12 mouse cellular contexts compared by ENCODE assay signal in genomic region chr4:130715623-130716022, GRCm38 (mm10). TPM values are rescaled to one million over a fixed set of nuclear protein-coding genes. Genes with fewer than 3 reads are reported as not detected.
DNase-seq lines count a peak whose midpoint lies in the region; ATAC-seq and TF ChIP-seq lines count a peak whose summit lies in the region.
"Had no signal": no experiment of that assay in that cellular context is flagged by ENCODE, and none has a peak within 500 bp of the region (broad histone marks: within the 10 kb centered on the region; RNA-seq: fewer than 3 reads in every experiment).

No protein-coding gene starts in this region.

- H3K9ac ChIP-seq in heart, embryonic 13.5 days: no peak overlapping the region
- H3K9ac ChIP-seq in ES-Bruce4 (ENCODE audit: low read depth, poor library complexity, severe bottlenecking): no peak overlapping the region
- H3K9ac ChIP-seq in liver, embryonic 15.5 days: peak overlapping the region; percentile 59
- H3K9ac ChIP-seq: hindbrain, embryonic 15.5 days; neural tube, embryonic 13.5 days had no signal

- H3K27ac ChIP-seq in heart, embryonic 13.5 days (replicated peaks): peak overlapping the region; percentile 77
- peak overlapping the region; percentile 32; the same call in 1 of the 2 replicates for H3K27ac ChIP-seq in ES-Bruce4 (ENCODE audit: insufficient read depth, low read length)
- peak overlapping the region; percentile 96 for H3K27ac ChIP-seq in liver, embryonic 15.5 days (replicated peaks)
- H3K27ac ChIP-seq in embryonic facial prominence, embryonic 10.5 days (replicated peaks): no peak overlapping the region
- H3K27ac ChIP-seq: hindbrain, embryonic 15.5 days; neural tube, embryonic 13.5 days had no signal

- no peaks in the 10 kb centered on the region for H3K27me3 ChIP-seq in heart, embryonic 13.5 days (replicated peaks)
- no peaks in the 10 kb centered on the region for H3K27me3 ChIP-seq in ES-Bruce4 (ENCODE audit: control insufficient read depth, insufficient read depth, low read length, poor library complexity, severe bottlenecking)
- H3K27me3 ChIP-seq in liver, embryonic 15.5 days: no peaks in the 10 kb centered on the region
- no peaks in the 10 kb centered on the region for H3K27me3 ChIP-seq in embryonic facial prominence, embryonic 10.5 days (replicated peaks; ENCODE audit: low read depth, poor library complexity, severe bottlenecking)
- H3K27me3 ChIP-seq: hindbrain, embryonic 15.5 days; neural tube, embryonic 13.5 days had no signal

- 0 out of 2 replicates have a peak overlapping the region, but pooled peaks have one; percentile 12 for H3K4me3 ChIP-seq in heart, embryonic 13.5 days
- no peak overlapping the region for H3K4me3 ChIP-seq in ES-Bruce4 (ENCODE audit: low read depth, low read length)
- peak overlapping the region; percentile 25 for H3K4me3 ChIP-seq in liver, embryonic 15.5 days (replicated peaks)
- no peak overlapping the region for H3K4me3 ChIP-seq in embryonic facial prominence, embryonic 10.5 days
- H3K4me3 ChIP-seq: hindbrain, embryonic 15.5 days; neural tube, embryonic 13.5 days had no signal

- peaks cover 28% of the 10 kb centered on the region for H3K36me3 ChIP-seq in heart, embryonic 13.5 days
- H3K36me3 ChIP-seq in ES-Bruce4 (ENCODE audit: control insufficient read depth, insufficient read depth, low read length, poor library complexity, severe bottlenecking): peaks cover 46% of the 10 kb centered on the region
- H3K36me3 ChIP-seq in liver, embryonic 15.5 days (replicated peaks): peaks cover 28% of the 10 kb centered on the region
- peaks cover 40% of the 10 kb centered on the region for H3K36me3 ChIP-seq in embryonic facial prominence, embryonic 10.5 days (replicated peaks)

- ATAC-seq in heart, embryonic 13.5 days (ENCODE audit: extremely low read depth, insufficient number of reproducible peaks, low FRiP score, low TSS enrichment): no peak
- peak; percentile 56 for ATAC-seq in erythroblast, adult 5-6 weeks (replicated peaks; ENCODE audit: low FRiP score, poor library complexity, severe bottlenecking)
- ATAC-seq in liver, embryonic 15.5 days (ENCODE audit: insufficient read depth): peak; percentile 67

- TF ChIP-seq POLR2A in ES-Bruce4 (IDR thresholded peaks at IDR 0.05; ENCODE audit: insufficient read depth, low read length): no peak

- H3K9me3 ChIP-seq in heart, embryonic 13.5 days: no peaks in the 10 kb centered on the region
- no peaks in the 10 kb centered on the region for H3K9me3 ChIP-seq in ES-Bruce4 (replicated peaks; ENCODE audit: control insufficient read depth, insufficient read depth, low read length, poor library complexity, severe bottlenecking)
- no peaks in the 10 kb centered on the region for H3K9me3 ChIP-seq in liver, embryonic 15.5 days (replicated peaks)
- no peaks in the 10 kb centered on the region for H3K9me3 ChIP-seq in embryonic facial prominence, embryonic 10.5 days
- H3K9me3 ChIP-seq: hindbrain, embryonic 15.5 days; neural tube, embryonic 13.5 days had no signal

- H3K4me1 ChIP-seq in heart, embryonic 13.5 days: peaks cover 99% of the 10 kb centered on the region
- H3K4me1 ChIP-seq in ES-Bruce4 (ENCODE audit: control insufficient read depth, insufficient read depth, low read length): peaks cover 4% of the 10 kb centered on the region
- peaks cover 92% of the 10 kb centered on the region for H3K4me1 ChIP-seq in liver, embryonic 15.5 days (replicated peaks)
- H3K4me1 ChIP-seq in embryonic facial prominence, embryonic 10.5 days: peaks cover 44% of the 10 kb centered on the region

- peak overlapping the region; percentile 61 for H3K4me2 ChIP-seq in heart, embryonic 13.5 days
- H3K4me2 ChIP-seq in liver, embryonic 15.5 days: peak overlapping the region; percentile 69
- H3K4me2 ChIP-seq: hindbrain, embryonic 15.5 days; neural tube, embryonic 13.5 days had no signal

- no peak for TF ChIP-seq CTCF in ES-Bruce4 (IDR thresholded peaks at IDR 0.05; ENCODE audit: low read depth, low read length)

- no peak for DNase-seq in heart, postnatal 4 days
- DNase-seq in embryonic facial prominence, embryonic 10.5 days (ENCODE audit: low spot score): no peak
- no peak for DNase-seq in frontal cortex, postnatal 36 days (ENCODE audit: low spot score in 2 of 2)
- DNase-seq in urinary bladder, postnatal 4 days (ENCODE audit: low spot score in 2 of 2): no peak
- DNase-seq: cerebellum, adult 8-10 months; lung, adult 2 months had no signal

- TF ChIP-seq EP300 in ES-Bruce4 (IDR thresholded peaks at IDR 0.05; ENCODE audit: insufficient read depth, low read depth, low read length): no peak

RNA-seq across cellular contexts. Expression of gene Pum1, which starts 52.5 kb away (rescaled TPM):
- 53.2 and 53.3 TPM in 2 replicates for polyA plus RNA-seq in heart, embryonic 13.5 days (2015; fragmentation: Nextera tagmentation; extraction: Ambion mirVana)
- total RNA-seq in heart, postnatal 4 days (2021): 10 to 100 TPM; 64.1 to 67.2 TPM
- 111 and 125 TPM in 2 replicates for polyA plus RNA-seq in ES-Bruce4 (2011; ENCODE audit: insufficient read depth, insufficient read length, low read depth, missing spikeins)
- 166 TPM in 2 replicates for total RNA-seq in erythroblast, adult 5-6 weeks (2015; ENCODE audit: low replicate concordance)
- 245 and 256 TPM in 2 replicates for total RNA-seq in erythroblast, adult 5-6 weeks (2017; ENCODE audit: low replicate concordance)
- polyA plus RNA-seq in liver, embryonic 15.5 days (2015; fragmentation: Nextera tagmentation; extraction: Ambion mirVana): 31.7 and 35.7 TPM in 2 replicates
- polyA plus RNA-seq in embryonic facial prominence, embryonic 10.5 days (2016; fragmentation: Nextera tagmentation; extraction: Ambion mirVana): 120 and 129 TPM in 2 replicates

Comparison
In these comparisons a context has a peak if more than half of its experiments do, and no peak if none do; other contexts are left out.
1. H3K4me3 ChIP-seq: peak in heart, embryonic 13.5 days (single experiment) and liver, embryonic 15.5 days (single experiment); none in ES-Bruce4 (single experiment) and embryonic facial prominence, embryonic 10.5 days (single experiment).